Mouse (Mus musculus): ENCODE measurements at regions not wholly inside any gene's neighbourhood (a gene's known extent, or its start where the extent isn't known, plus 50 kb on each side); places are given as distances from the start of the nearest gene placed in this dataset.

DNA sequence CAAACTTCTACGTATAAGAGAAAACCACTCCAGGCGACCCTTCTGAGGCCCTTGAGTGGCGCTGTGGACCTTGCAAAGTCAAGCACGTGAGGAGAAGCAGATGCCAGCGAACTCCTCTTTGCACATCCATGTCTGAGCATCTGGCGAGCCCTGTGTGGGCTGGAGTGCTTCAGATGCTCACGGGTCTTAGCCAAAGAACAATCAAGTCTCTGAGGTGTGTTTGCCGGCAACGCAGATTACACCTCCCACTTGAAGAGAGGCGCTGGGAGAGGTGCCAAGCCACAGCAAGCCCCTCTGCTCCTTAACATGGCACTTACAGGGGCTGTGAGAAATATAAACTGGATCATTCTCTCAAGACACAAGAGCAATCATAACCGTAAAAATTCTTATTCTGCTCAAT is 122.7 kb upstream of the Tox3 start:
- H3K36me3 ChIP-seq (ENCODE audit: control insufficient read depth, insufficient read depth), result no peaks in the 10 kb centered on the region
- H3K27me3 ChIP-seq (ENCODE audit: control insufficient read depth, insufficient read depth, insufficient read length), result no peaks in the 10 kb centered on the region
- H3K79me2 ChIP-seq (ENCODE audit: control insufficient read depth, insufficient read depth), result no peaks in the 10 kb centered on the region
- no peaks in the 10 kb centered on the region for H3K79me3 ChIP-seq (ENCODE audit: low read depth)
- H3K4me3 ChIP-seq (ENCODE audit: insufficient read depth, poor library complexity, severe bottlenecking), result no peak overlapping the region
- no peak overlapping the region for H3ac ChIP-seq (ENCODE audit: control insufficient read depth, insufficient read length, low read depth)
- TF ChIP-seq MYOD1 (IDR thresholded peaks at IDR 0.05; ENCODE audit: control insufficient read depth, insufficient read length, low read depth) (no peak), MAX (IDR thresholded peaks at IDR 0.05) (no peak), CTCF (IDR thresholded peaks at IDR 0.05; ENCODE audit: control insufficient read depth, insufficient read depth, insufficient read length) (no peak), MYOG (IDR thresholded peaks at IDR 0.05; ENCODE audit: control insufficient read depth, extremely low read depth, insufficient read length) (no peak), CEBPB (IDR thresholded peaks at IDR 0.05; ENCODE audit: low read depth) (no peak), FOSL1 (IDR thresholded peaks at IDR 0.05; ENCODE audit: insufficient read depth, low read length, poor library complexity, severe bottlenecking) (no peak), USF1 (IDR thresholded peaks at IDR 0.05; ENCODE audit: low read depth) (no peak)

DNA sequence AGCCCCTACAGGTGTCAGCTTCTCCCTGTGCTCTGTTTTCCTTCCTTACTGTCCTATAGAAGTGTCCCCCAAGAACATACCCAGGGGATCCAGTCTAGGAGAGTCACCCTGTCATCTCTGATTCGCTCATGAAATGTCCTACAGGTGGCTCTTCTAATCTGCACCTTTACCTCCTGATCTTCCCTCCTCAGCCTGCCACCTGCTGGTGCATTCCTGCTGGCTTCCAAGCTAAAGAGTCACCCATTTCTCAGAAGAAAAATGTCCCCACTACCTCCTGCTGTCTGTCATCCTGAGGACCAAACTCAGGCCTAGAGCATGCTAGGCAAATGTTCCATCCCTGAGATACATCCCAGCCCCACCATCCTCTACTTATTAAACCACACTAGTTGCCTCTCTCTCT is 115.6 kb upstream of the Tox3 start:
- Histone ChIP-seq H3K4me3 (ENCODE audit: insufficient read depth, poor library complexity, severe bottlenecking) (no peak overlapping the region), H3K27me3 (ENCODE audit: control insufficient read depth, insufficient read depth, insufficient read length) (no peaks in the 10 kb centered on the region), H3K79me3 (ENCODE audit: low read depth) (no peaks in the 10 kb centered on the region), H3K79me2 (ENCODE audit: control insufficient read depth, insufficient read depth) (no peaks in the 10 kb centered on the region), H3ac (ENCODE audit: control insufficient read depth, insufficient read length, low read depth) (no peak overlapping the region), H3K36me3 (ENCODE audit: control insufficient read depth, insufficient read depth) (no peaks in the 10 kb centered on the region)
- TF ChIP-seq MYOD1 (IDR thresholded peaks at IDR 0.05; ENCODE audit: control insufficient read depth, insufficient read length, low read depth) (no peak), USF1 (IDR thresholded peaks at IDR 0.05; ENCODE audit: low read depth) (no peak), CTCF (IDR thresholded peaks at IDR 0.05; ENCODE audit: control insufficient read depth, insufficient read depth, insufficient read length) (no peak), FOSL1 (IDR thresholded peaks at IDR 0.05; ENCODE audit: insufficient read depth, low read length, poor library complexity, severe bottlenecking) (no peak), MAX (IDR thresholded peaks at IDR 0.05) (no peak), MYOG (IDR thresholded peaks at IDR 0.05; ENCODE audit: control insufficient read depth, extremely low read depth, insufficient read length) (no peak), CEBPB (IDR thresholded peaks at IDR 0.05; ENCODE audit: low read depth) (no peak)

DNA sequence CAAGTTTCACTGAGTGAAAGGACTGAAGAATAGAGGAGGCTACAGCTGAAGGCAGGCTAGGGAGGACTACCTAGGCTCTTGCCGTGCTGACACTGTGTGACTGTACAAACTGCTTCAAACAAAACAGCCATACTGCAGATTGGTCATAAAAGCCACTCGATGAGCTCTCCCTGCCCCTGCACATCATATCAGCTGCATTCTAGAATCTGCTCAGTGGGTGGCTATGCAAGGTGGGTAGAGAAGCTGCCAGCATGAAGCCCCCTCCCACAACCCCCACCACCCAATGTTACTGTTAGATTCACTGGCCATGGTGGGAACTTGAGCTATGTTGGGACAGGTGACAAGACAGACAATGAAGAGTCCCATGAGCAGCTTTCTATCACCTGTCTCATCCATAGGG is 107.2 kb upstream of the Tox3 start:
- no peaks in the 10 kb centered on the region for H3K79me2 ChIP-seq (ENCODE audit: control insufficient read depth, insufficient read depth)
- TF ChIP-seq USF1 (IDR thresholded peaks at IDR 0.05; ENCODE audit: low read depth), result no peak
- no peak for TF ChIP-seq FOSL1 (IDR thresholded peaks at IDR 0.05; ENCODE audit: insufficient read depth, low read length, poor library complexity, severe bottlenecking)
- TF ChIP-seq MYOG (IDR thresholded peaks at IDR 0.05; ENCODE audit: control insufficient read depth, extremely low read depth, insufficient read length), result no peak
- no peak for TF ChIP-seq CTCF (IDR thresholded peaks at IDR 0.05; ENCODE audit: control insufficient read depth, insufficient read depth, insufficient read length)
- TF ChIP-seq MYOD1 (IDR thresholded peaks at IDR 0.05; ENCODE audit: control insufficient read depth, insufficient read length, low read depth), result no peak
- TF ChIP-seq MAX (IDR thresholded peaks at IDR 0.05), result no peak
- TF ChIP-seq CEBPB (IDR thresholded peaks at IDR 0.05; ENCODE audit: low read depth), result no peak
- no peak overlapping the region for H3ac ChIP-seq (ENCODE audit: control insufficient read depth, insufficient read length, low read depth)
- H3K36me3 ChIP-seq (ENCODE audit: control insufficient read depth, insufficient read depth), result no peaks in the 10 kb centered on the region
- no peak overlapping the region for H3K4me3 ChIP-seq (ENCODE audit: insufficient read depth, poor library complexity, severe bottlenecking)
- H3K79me3 ChIP-seq (ENCODE audit: low read depth), result no peaks in the 10 kb centered on the region
- H3K27me3 ChIP-seq (ENCODE audit: control insufficient read depth, insufficient read depth, insufficient read length), result no peaks in the 10 kb centered on the region

DNA sequence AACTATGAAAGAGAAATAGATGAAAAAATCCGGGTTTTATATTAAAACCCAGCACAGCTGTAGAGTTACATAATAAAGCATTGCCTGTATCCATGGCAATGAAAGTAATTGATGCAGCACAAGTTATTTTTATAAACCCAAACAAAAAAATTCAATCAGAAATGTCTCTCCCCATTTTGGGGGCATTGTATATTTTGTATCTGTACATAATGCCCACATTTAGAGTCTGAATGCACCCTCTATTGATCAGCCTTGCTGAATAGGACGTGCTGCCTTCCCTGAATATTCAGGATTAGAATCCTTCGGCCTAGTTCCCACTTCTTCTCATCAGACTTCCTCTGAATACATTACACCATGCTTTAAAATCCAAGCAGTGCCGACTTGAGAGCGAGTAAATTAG is 106.0 kb upstream of the Tox3 start:
- Histone ChIP-seq H3K27me3 (ENCODE audit: control insufficient read depth, insufficient read depth, insufficient read length) (no peaks in the 10 kb centered on the region), H3ac (ENCODE audit: control insufficient read depth, insufficient read length, low read depth) (no peak overlapping the region), H3K79me2 (ENCODE audit: control insufficient read depth, insufficient read depth) (no peaks in the 10 kb centered on the region), H3K79me3 (ENCODE audit: low read depth) (no peaks in the 10 kb centered on the region), H3K36me3 (ENCODE audit: control insufficient read depth, insufficient read depth) (no peaks in the 10 kb centered on the region), H3K4me3 (ENCODE audit: insufficient read depth, poor library complexity, severe bottlenecking) (no peak overlapping the region)
- TF ChIP-seq FOSL1 (IDR thresholded peaks at IDR 0.05; ENCODE audit: insufficient read depth, low read length, poor library complexity, severe bottlenecking), result no peak
- no peak for TF ChIP-seq MAX (IDR thresholded peaks at IDR 0.05)
- no peak for TF ChIP-seq CTCF (IDR thresholded peaks at IDR 0.05; ENCODE audit: control insufficient read depth, insufficient read depth, insufficient read length)
- no peak for TF ChIP-seq CEBPB (IDR thresholded peaks at IDR 0.05; ENCODE audit: low read depth)

DNA sequence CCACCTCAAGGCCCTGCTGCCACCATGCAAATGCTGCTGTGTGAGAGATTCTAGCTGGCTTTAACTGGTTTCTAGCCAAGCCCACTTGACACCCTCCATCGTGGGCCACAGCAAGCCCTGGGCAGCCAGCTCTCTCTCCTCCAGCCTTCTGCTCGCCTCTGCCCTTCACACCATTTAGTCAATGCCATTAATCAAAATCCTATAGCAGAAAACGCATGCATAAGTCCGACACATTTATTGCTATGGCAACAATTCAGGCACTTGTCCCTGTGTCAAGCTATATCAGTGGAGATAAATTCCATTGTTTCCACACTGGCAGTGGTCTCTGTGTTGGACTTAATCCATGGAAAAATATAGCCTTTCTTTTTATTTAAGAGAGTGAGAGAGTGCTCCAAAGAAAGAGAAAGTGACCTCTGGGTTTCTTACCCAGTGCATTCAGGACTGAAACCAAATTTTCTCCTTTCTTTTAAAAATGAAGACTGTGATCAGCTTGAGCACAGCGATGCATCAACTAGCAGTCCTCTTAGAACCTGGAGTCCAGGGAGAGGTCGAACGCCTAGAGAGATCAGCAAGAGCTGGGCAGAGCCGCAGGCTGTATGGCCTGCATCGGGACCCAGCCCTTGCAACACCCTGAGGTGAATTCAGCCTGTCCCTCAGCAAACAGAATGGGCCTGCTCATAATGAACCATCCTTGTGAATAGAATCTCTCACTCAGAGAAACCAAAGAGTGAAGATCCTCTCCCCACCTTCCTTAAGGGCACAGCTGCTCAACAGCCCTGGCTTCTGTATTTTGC is 93.1 kb upstream of the Tox3 start:
- Histone ChIP-seq H3K79me2 (ENCODE audit: control insufficient read depth, insufficient read depth) (no peaks in the 10 kb centered on the region), H3K79me3 (ENCODE audit: low read depth) (no peaks in the 10 kb centered on the region), H3K27me3 (ENCODE audit: control insufficient read depth, insufficient read depth, insufficient read length) (no peaks in the 10 kb centered on the region), H3K36me3 (ENCODE audit: control insufficient read depth, insufficient read depth) (no peaks in the 10 kb centered on the region), H3ac (ENCODE audit: control insufficient read depth, insufficient read length, low read depth) (no peak overlapping the region), H3K4me3 (ENCODE audit: insufficient read depth, poor library complexity, severe bottlenecking) (no peak overlapping the region)
- TF ChIP-seq MYOG (IDR thresholded peaks at IDR 0.05; ENCODE audit: control insufficient read depth, extremely low read depth, insufficient read length), result no peak

DNA sequence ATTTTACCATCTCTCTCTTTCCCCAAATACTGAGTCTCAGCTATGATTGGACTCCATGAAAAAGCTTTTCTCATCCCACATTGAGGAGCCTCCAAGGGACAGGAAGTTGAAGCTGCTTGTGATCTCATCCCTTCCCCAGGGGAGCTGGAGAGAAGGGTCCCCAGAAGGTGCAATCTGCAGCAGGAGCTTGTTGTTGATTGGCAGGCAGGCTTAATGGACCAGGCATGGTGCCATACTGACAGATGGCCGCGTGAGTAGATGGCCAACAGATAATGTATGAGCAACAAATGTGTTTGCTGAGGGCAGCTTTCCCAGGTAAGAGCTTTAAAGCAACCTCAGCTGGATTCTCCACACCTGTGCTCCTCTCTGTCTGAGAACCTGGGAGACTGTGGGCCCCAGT is 65.9 kb upstream of the Tox3 start:
- no peak overlapping the region for H3ac ChIP-seq (ENCODE audit: control insufficient read depth, insufficient read length, low read depth)
- TF ChIP-seq MYOD1 (IDR thresholded peaks at IDR 0.05; ENCODE audit: control insufficient read depth, insufficient read length, low read depth), result no peak
- no peak for TF ChIP-seq FOSL1 (IDR thresholded peaks at IDR 0.05; ENCODE audit: insufficient read depth, low read length, poor library complexity, severe bottlenecking)
- no peak for TF ChIP-seq CEBPB (IDR thresholded peaks at IDR 0.05; ENCODE audit: low read depth)
- TF ChIP-seq MYOG (IDR thresholded peaks at IDR 0.05; ENCODE audit: control insufficient read depth, extremely low read depth, insufficient read length), result no peak
- TF ChIP-seq CTCF (IDR thresholded peaks at IDR 0.05; ENCODE audit: control insufficient read depth, insufficient read depth, insufficient read length), result no peak
- no peak for TF ChIP-seq USF1 (IDR thresholded peaks at IDR 0.05; ENCODE audit: low read depth)
- no peak for TF ChIP-seq MAX (IDR thresholded peaks at IDR 0.05)

More for the DNA sequence above, 65.9 kb upstream of the Tox3 start:
- no peaks in the 10 kb centered on the region for H3K27me3 ChIP-seq (ENCODE audit: control insufficient read depth, insufficient read depth, insufficient read length)
- H3K4me3 ChIP-seq (ENCODE audit: insufficient read depth, poor library complexity, severe bottlenecking), result no peak overlapping the region
- H3K36me3 ChIP-seq (ENCODE audit: control insufficient read depth, insufficient read depth), result no peaks in the 10 kb centered on the region
- no peaks in the 10 kb centered on the region for H3K79me3 ChIP-seq (ENCODE audit: low read depth)
- H3K79me2 ChIP-seq (ENCODE audit: control insufficient read depth, insufficient read depth), result no peaks in the 10 kb centered on the region

Measured in C2C12 (cell line).